Mouse (Mus musculus): ENCODE measurements around the gene Calcb. TPM values are rescaled to one million over a fixed set of nuclear protein-coding genes. Genes with fewer than 3 reads are reported as not detected.

Gene Calcb
- polyA plus RNA-seq, 1 experiment = 10.3 TPM

DNA sequence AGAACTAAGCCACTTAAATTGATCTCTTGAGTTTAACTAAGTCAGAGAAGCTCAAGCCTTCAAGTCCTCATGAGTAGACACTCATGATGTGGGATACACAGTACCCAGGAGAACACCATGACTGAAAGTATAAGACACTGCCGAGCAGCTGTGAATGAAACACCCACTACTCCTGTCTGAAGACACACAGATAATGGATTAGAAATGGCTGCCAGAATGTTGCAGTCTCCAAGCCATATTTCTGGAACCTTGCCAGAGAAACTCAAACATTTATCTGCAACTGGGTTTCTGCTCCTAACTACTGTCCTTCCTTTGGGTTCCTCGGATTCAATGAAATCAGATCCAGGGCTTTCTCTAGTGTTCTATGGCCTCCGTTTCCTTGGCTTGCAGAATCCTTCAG, 48.1 kb downstream of the Calcb start:
- Histone ChIP-seq H3K4me3 (ENCODE audit: control insufficient read depth, insufficient read depth, low read length) (no peak overlapping the region), H3K4me1 (replicated peaks; ENCODE audit: control insufficient read depth, insufficient read depth, low read length) (no peaks in the 10 kb centered on the region), H3K27me3 (ENCODE audit: control insufficient read depth, insufficient read depth, low read length) (no peaks in the 10 kb centered on the region), H3K27ac (ENCODE audit: control insufficient read depth, insufficient read depth, low read length) (no peak overlapping the region), H3K36me3 (ENCODE audit: control insufficient read depth, insufficient read depth, low read length) (no peaks in the 10 kb centered on the region)
- WGBS = 93% methylated on average over 3 of the region's 3 CpGs
- no peak for DNase-seq
- TF ChIP-seq CTCF (IDR thresholded peaks at IDR 0.05; ENCODE audit: borderline replicate concordance, control insufficient read depth, extremely low read depth, insufficient read depth, low read length, poor library complexity) (no peak), POLR2A (IDR thresholded peaks at IDR 0.05; ENCODE audit: control insufficient read depth, extremely low read depth, insufficient read depth, low read length, poor library complexity) (no peak)

DNA sequence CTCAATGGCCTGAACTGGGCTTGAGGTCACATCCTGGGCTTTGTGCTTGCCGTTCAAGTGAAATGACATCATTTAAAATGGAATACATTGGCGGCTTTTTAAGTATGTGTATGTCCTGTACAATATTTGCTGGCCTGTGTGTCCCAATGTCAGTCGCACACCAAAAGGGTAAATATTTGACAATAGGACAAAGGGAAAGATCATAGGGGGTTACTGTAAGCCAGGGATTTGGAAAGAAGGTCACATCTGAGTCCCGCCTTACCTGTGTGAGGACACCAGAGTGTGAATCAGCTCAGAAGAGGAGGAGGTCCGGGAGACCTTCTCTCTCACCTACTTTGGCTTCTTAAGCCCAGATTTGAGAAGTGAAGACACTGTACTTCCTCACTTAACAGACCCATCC, 50.1 kb downstream of the Calcb start:
- DNase-seq = no peak
- 96% methylated on average over 5 of the region's 5 CpGs for WGBS
- Histone ChIP-seq H3K4me3 (ENCODE audit: control insufficient read depth, insufficient read depth, low read length) (no peak overlapping the region), H3K4me1 (replicated peaks; ENCODE audit: control insufficient read depth, insufficient read depth, low read length) (no peaks in the 10 kb centered on the region), H3K27ac (ENCODE audit: control insufficient read depth, insufficient read depth, low read length) (no peak overlapping the region), H3K27me3 (ENCODE audit: control insufficient read depth, insufficient read depth, low read length) (no peaks in the 10 kb centered on the region), H3K36me3 (ENCODE audit: control insufficient read depth, insufficient read depth, low read length) (no peaks in the 10 kb centered on the region)
- TF ChIP-seq POLR2A (IDR thresholded peaks at IDR 0.05; ENCODE audit: control insufficient read depth, extremely low read depth, insufficient read depth, low read length, poor library complexity) (no peak), CTCF (IDR thresholded peaks at IDR 0.05; ENCODE audit: borderline replicate concordance, control insufficient read depth, extremely low read depth, insufficient read depth, low read length, poor library complexity) (no peak)

DNA sequence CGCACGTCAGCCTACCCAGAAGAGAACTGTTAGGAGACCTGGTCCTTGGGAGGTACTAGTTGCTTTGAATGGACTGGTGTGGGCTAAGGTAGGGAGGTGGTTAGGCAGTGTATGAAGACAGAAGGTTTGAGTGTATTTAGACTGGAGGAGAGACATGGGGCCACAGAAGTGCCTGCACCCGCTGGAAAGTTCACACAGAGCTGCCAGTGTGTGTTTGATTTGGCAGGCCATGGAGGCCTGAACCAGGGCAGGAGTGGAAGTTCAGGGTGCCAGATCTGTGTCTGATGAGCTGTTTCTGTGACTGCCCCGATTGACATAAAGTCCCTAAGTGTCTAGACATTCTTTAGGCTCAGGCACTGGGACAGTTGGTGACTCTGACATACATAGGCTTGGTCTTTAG, 50.6 kb downstream of the Calcb start:
- no peak for DNase-seq
- Histone ChIP-seq H3K36me3 (ENCODE audit: control insufficient read depth, insufficient read depth, low read length) (no peaks in the 10 kb centered on the region), H3K27me3 (ENCODE audit: control insufficient read depth, insufficient read depth, low read length) (no peaks in the 10 kb centered on the region), H3K4me3 (ENCODE audit: control insufficient read depth, insufficient read depth, low read length) (no peak overlapping the region), H3K4me1 (replicated peaks; ENCODE audit: control insufficient read depth, insufficient read depth, low read length) (no peaks in the 10 kb centered on the region), H3K27ac (ENCODE audit: control insufficient read depth, insufficient read depth, low read length) (no peak overlapping the region)
- 95% methylated on average over 4 of the region's 4 CpGs for WGBS
- TF ChIP-seq CTCF (IDR thresholded peaks at IDR 0.05; ENCODE audit: borderline replicate concordance, control insufficient read depth, extremely low read depth, insufficient read depth, low read length, poor library complexity) = no peak
- TF ChIP-seq POLR2A (IDR thresholded peaks at IDR 0.05; ENCODE audit: control insufficient read depth, extremely low read depth, insufficient read depth, low read length, poor library complexity) = no peak

DNA sequence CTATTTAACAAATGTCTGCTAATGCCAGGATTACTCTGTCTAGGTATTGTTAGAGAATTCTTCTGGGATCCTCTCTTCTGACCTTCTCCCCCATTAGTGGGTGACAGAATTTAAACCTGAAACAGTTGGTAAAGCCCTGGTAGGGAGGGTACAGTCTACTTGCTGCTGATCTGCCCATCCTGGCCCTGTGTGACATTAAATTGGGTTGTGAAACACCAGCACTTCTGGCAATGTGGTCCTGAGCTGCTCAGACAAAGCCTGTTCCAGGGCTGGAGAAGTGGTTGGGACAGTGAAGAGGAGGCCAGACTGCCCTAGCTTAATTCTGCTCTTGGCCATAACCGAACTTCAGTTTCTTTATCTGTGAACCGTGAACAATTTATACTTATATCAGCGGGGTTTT, 52.1 kb downstream of the Calcb start:
- Histone ChIP-seq H3K36me3 (ENCODE audit: control insufficient read depth, insufficient read depth, low read length) (no peaks in the 10 kb centered on the region), H3K4me1 (replicated peaks; ENCODE audit: control insufficient read depth, insufficient read depth, low read length) (no peaks in the 10 kb centered on the region), H3K27me3 (ENCODE audit: control insufficient read depth, insufficient read depth, low read length) (no peaks in the 10 kb centered on the region), H3K27ac (ENCODE audit: control insufficient read depth, insufficient read depth, low read length) (no peak overlapping the region), H3K4me3 (ENCODE audit: control insufficient read depth, insufficient read depth, low read length) (no peak overlapping the region)
- no peak for DNase-seq
- 94% methylated on average over 3 of the region's 3 CpGs for WGBS
- TF ChIP-seq POLR2A (IDR thresholded peaks at IDR 0.05; ENCODE audit: control insufficient read depth, extremely low read depth, insufficient read depth, low read length, poor library complexity) (no peak), CTCF (IDR thresholded peaks at IDR 0.05; ENCODE audit: borderline replicate concordance, control insufficient read depth, extremely low read depth, insufficient read depth, low read length, poor library complexity) (no peak)

DNA sequence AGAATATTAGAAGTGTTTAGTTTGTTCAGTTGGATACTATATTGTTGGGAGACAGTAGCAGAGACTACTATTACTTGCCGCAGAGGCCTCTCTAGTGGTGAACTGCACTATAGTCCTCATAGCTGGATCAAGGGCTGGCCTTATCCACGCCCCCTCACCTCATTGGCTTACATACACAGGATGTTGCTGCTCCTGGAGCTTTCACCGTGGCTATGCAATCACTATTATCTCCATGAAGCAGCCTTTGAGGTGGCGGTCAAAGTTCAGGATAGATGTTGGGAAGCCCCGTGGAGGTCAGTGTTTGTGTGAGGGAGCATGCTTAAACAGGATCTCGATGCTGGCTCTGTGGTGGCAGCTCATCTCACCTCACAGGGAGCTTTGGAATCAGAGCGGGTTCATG, 53.4 kb downstream of the Calcb start:
- Histone ChIP-seq H3K36me3 (ENCODE audit: control insufficient read depth, insufficient read depth, low read length) (no peaks in the 10 kb centered on the region), H3K4me3 (ENCODE audit: control insufficient read depth, insufficient read depth, low read length) (no peak overlapping the region), H3K4me1 (replicated peaks; ENCODE audit: control insufficient read depth, insufficient read depth, low read length) (no peaks in the 10 kb centered on the region), H3K27ac (ENCODE audit: control insufficient read depth, insufficient read depth, low read length) (no peak overlapping the region), H3K27me3 (ENCODE audit: control insufficient read depth, insufficient read depth, low read length) (no peaks in the 10 kb centered on the region)
- WGBS = 86% methylated on average over 7 of the region's 7 CpGs
- no peak for DNase-seq
- TF ChIP-seq POLR2A (IDR thresholded peaks at IDR 0.05; ENCODE audit: control insufficient read depth, extremely low read depth, insufficient read depth, low read length, poor library complexity) = no peak
- TF ChIP-seq CTCF (IDR thresholded peaks at IDR 0.05; ENCODE audit: borderline replicate concordance, control insufficient read depth, extremely low read depth, insufficient read depth, low read length, poor library complexity) = no peak

Other genes starting within 250 kb of the Calcb start
- gene Cyp2r1, start 155.7 kb upstream of the Calcb start, polyA plus RNA-seq (2012; rRNA removed) = 0.51 and 1.3 TPM in 2 replicates
- gene Calca, start 82.3 kb upstream of the Calcb start, polyA plus RNA-seq (2012; rRNA removed) = 7.4 and 8.6 TPM in 2 replicates
- gene Insc, start 25.1 kb downstream of the Calcb start, polyA plus RNA-seq (2012; rRNA removed) = 0.26 and 0.55 TPM in 2 replicates